Mouse (Mus musculus): ENCODE measurements around the gene Hemk1. TPM values are rescaled to one million over a fixed set of nuclear protein-coding genes. Genes with fewer than 3 reads are reported as not detected.

The Hemk1 gene
- polyA plus RNA-seq, 1 experiment from 2014 or later, result 12.3 TPM

DNA sequence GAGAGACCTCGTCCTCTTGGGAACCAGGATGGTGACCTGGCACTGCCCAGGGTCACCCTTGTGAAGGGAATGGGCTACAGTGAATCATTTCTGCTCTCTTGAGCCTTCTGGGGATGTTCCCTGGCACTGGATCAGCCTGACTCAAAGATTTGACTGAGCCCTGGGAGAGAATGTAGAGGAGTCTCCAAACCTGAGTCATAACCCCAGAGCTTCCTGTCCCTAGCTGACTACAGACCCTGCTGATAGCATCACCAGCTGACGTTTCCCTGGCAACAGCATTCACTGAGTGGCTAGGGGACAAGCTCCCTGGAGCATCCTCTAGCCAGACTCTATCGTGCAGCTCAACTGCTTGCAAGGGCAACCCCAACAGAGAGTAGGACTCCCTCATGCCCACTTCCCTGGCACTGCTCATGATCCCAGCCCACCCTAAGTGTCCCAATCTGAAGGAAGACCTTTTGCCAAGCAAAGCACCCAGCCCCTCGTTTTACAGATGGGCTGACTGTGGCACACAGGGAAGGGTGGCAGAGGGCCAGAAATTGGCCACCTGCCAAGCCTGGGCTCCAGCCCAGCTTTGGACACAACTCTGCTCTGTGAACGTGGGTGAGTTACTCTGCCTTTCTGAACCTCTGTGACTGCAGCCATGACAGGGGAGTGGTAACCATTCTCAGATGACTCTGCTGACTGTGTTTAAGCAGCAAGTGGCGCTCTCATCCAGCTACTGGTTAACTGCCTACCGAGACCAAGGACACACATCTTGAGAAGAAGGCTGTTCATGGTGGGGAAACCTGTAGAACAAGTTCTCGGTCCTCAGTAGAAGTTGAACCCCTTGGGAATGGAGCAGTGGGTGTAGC lies 59.4 kb downstream of the Hemk1 start:
- peak overlapping the region; percentile 82 for H3K27ac ChIP-seq (replicated peaks)
- ATAC-seq (ENCODE audit: insufficient number of reproducible peaks, low FRiP score, low TSS enrichment, low read depth), result 0 out of 2 replicates have a peak, but pooled peaks have one; percentile 13
- H3K4me3 ChIP-seq (replicated peaks), result no peak overlapping the region
- H3K4me2 ChIP-seq (replicated peaks), result no peak overlapping the region; the same call in 1 of the 2 replicates
- no peaks in the 10 kb centered on the region for H3K36me3 ChIP-seq
- H3K4me1 ChIP-seq, result peaks cover 24% of the 10 kb centered on the region
- no peaks in the 10 kb centered on the region for H3K27me3 ChIP-seq
- WGBS, result 42% methylated on average over 8 of the region's 8 CpGs
- H3K9me3 ChIP-seq (replicated peaks), result no peaks in the 10 kb centered on the region
- no peak overlapping the region for H3K9ac ChIP-seq

GRCm38 (mm10) chr9:107278126-107278525 lies 60.0 kb downstream of the Hemk1 start:
- 56% methylated on average over 4 of the region's 4 CpGs for WGBS
- Histone ChIP-seq H3K9ac (no peak overlapping the region), H3K27ac (replicated peaks) (no peak overlapping the region), H3K9me3 (replicated peaks) (no peaks in the 10 kb centered on the region), H3K4me2 (replicated peaks) (no peak overlapping the region), H3K27me3 (no peaks in the 10 kb centered on the region), H3K4me1 (peaks cover 24% of the 10 kb centered on the region), H3K4me3 (replicated peaks) (no peak overlapping the region), H3K36me3 (no peaks in the 10 kb centered on the region)
- ATAC-seq (ENCODE audit: insufficient number of reproducible peaks, low FRiP score, low TSS enrichment, low read depth), result no peak

DNA sequence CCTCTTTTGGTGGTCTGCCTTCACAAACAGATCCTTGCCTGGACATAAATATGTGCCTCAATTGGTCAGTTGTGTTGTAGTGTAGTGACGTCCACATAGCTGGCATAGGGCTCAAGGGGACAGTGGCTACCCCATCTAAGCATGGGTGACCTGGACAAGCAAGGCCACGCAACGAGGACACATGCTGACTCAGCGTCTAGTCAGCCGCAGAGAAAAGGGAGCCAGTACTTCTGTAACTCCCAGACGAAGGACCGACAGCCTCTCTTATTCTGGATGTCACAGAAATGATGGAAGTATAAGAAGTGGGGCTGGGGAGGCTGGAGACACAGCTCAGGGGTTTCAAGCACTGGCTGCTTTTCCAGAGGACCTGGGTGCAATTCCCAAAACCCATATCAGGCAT lies 60.5 kb downstream of the Hemk1 start:
- H3K4me2 ChIP-seq (replicated peaks), result no peak overlapping the region
- H3K27ac ChIP-seq (replicated peaks), result no peak overlapping the region
- H3K9ac ChIP-seq, result no peak overlapping the region
- no peaks in the 10 kb centered on the region for H3K27me3 ChIP-seq
- H3K4me1 ChIP-seq, result peaks cover 24% of the 10 kb centered on the region
- H3K4me3 ChIP-seq (replicated peaks), result no peak overlapping the region
- ATAC-seq (ENCODE audit: insufficient number of reproducible peaks, low FRiP score, low TSS enrichment, low read depth), result no peak
- WGBS, result 81% methylated on average over 7 of the region's 7 CpGs
- H3K9me3 ChIP-seq (replicated peaks), result no peaks in the 10 kb centered on the region
- no peaks in the 10 kb centered on the region for H3K36me3 ChIP-seq

Other genes starting within 250 kb of the Hemk1 start
- gene Dock3, start 106.4 kb downstream of the Hemk1 start, polyA plus RNA-seq (2015; fragmentation: Nextera tagmentation; extraction: Ambion mirVana), result 0.56 and 0.83 TPM in 2 replicates
- gene Mapkapk3, start 48.5 kb downstream of the Hemk1 start, polyA plus RNA-seq (2015; fragmentation: Nextera tagmentation; extraction: Ambion mirVana), result 22.2 and 24.0 TPM in 2 replicates
- gene Cish, start 42.3 kb downstream of the Hemk1 start, polyA plus RNA-seq (2015; fragmentation: Nextera tagmentation; extraction: Ambion mirVana), result 14.4 and 18.9 TPM in 2 replicates
- gene 6430571L13Rik, start 2.3 kb upstream of the Hemk1 start, polyA plus RNA-seq (2015; fragmentation: Nextera tagmentation; extraction: Ambion mirVana), result 0.91 and 0.97 TPM in 2 replicates
- 0.96 and 1.3 TPM in 2 replicates for gene Cacna2d2, start 61.3 kb upstream of the Hemk1 start, polyA plus RNA-seq (2015; fragmentation: Nextera tagmentation; extraction: Ambion mirVana)
- gene Tmem115, start 195.6 kb upstream of the Hemk1 start, polyA plus RNA-seq (2015; fragmentation: Nextera tagmentation; extraction: Ambion mirVana), result 51.6 and 53.3 TPM in 2 replicates
- gene Cyb561d2, start 203.8 kb upstream of the Hemk1 start, polyA plus RNA-seq (2015; fragmentation: Nextera tagmentation; extraction: Ambion mirVana), result 26.4 and 26.8 TPM in 2 replicates
- 41.9 and 48.0 TPM in 2 replicates for gene Nprl2, start 203.9 kb upstream of the Hemk1 start, polyA plus RNA-seq (2015; fragmentation: Nextera tagmentation; extraction: Ambion mirVana)
- gene Zmynd10, start 208.9 kb upstream of the Hemk1 start, polyA plus RNA-seq (2015; fragmentation: Nextera tagmentation; extraction: Ambion mirVana), result 10.7 and 25.9 TPM in 2 replicates
- gene Rassf1, start 213.2 kb upstream of the Hemk1 start, polyA plus RNA-seq (2015; fragmentation: Nextera tagmentation; extraction: Ambion mirVana), result 82.0 and 87.7 TPM in 2 replicates
- gene Tusc2, start 224.9 kb upstream of the Hemk1 start, polyA plus RNA-seq (2015; fragmentation: Nextera tagmentation; extraction: Ambion mirVana), result 42.9 and 43.6 TPM in 2 replicates
- gene Hyal2, start 229.6 kb upstream of the Hemk1 start, polyA plus RNA-seq (2015; fragmentation: Nextera tagmentation; extraction: Ambion mirVana), result 97.5 and 98.4 TPM in 2 replicates
- 14.5 and 15.7 TPM in 2 replicates for gene Hyal1, start 238.6 kb upstream of the Hemk1 start, polyA plus RNA-seq (2015; fragmentation: Nextera tagmentation; extraction: Ambion mirVana)
- gene Naa80, start 240.5 kb upstream of the Hemk1 start, polyA plus RNA-seq (2015; fragmentation: Nextera tagmentation; extraction: Ambion mirVana), result 21.5 and 22.8 TPM in 2 replicates
- 2.0 TPM in 2 replicates for gene Hyal3, start 242.5 kb upstream of the Hemk1 start, polyA plus RNA-seq (2015; fragmentation: Nextera tagmentation; extraction: Ambion mirVana)
- gene Ifrd2, start 249.3 kb upstream of the Hemk1 start, polyA plus RNA-seq (2015; fragmentation: Nextera tagmentation; extraction: Ambion mirVana), result 46.8 and 47.1 TPM in 2 replicates

Data from embryonic facial prominence, embryonic 15.5 days (tissue).